Mouse (Mus musculus): ENCODE measurements around the gene Cmtm7. TPM values are rescaled to one million over a fixed set of nuclear protein-coding genes. Genes with fewer than 3 reads are reported as not detected.

The Cmtm7 gene
- total and polyA plus RNA-seq, 2 experiments from 2014 or later: 89.6 to 145 TPM

DNA sequence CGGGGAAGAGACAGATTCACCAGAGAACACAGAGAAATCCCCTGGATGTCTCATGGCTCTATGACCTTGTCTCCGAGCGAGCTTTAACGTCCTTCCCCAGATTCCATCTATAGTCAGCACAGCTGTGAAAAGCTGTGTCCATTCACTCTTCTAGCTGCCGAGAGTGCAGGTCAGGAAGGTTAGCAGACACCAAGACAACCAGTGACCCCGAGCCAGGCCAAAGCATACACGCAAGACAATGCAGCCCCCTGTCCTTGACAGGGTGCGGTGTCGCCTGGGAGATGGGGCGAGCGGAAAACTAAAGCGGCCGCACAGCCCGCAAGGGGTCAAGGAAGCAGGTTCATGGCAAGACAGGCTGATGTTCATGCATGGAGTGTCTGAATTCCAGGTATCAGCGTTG is 19.6 kb upstream of the Cmtm7 start:
- Histone ChIP-seq H3K4me2 (ENCODE audit: low read depth, low read length) (no peak overlapping the region), H3K4me1 (ENCODE audit: control insufficient read depth, insufficient read depth) (peaks cover 12% of the 10 kb centered on the region), H3K27me3 (ENCODE audit: control insufficient read depth, insufficient read depth, low read length) (no peaks in the 10 kb centered on the region), H3K27ac (ENCODE audit: low read depth) (no peak overlapping the region), H3K4me3 (ENCODE audit: low read depth, low read length) (no peak overlapping the region), H3K36me3 (replicated peaks; ENCODE audit: control insufficient read depth, insufficient read depth, low read length) (no peaks in the 10 kb centered on the region), H3K9ac (replicated peaks; ENCODE audit: low read depth, low read length) (no peak overlapping the region), H3K9me3 (replicated peaks; ENCODE audit: control insufficient read depth, low read length) (no peaks in the 10 kb centered on the region)
- ATAC-seq (ENCODE audit: insufficient read depth, low read depth) (no peak), DNase-seq (ENCODE audit: low spot score) (no peak)
- TF ChIP-seq EP300 (IDR thresholded peaks at IDR 0.05; ENCODE audit: low read depth) (no peak), CTCF (IDR thresholded peaks at IDR 0.05; ENCODE audit: low read depth) (no peak)
- 64% methylated on average over 15 of the region's 15 CpGs for WGBS

DNA sequence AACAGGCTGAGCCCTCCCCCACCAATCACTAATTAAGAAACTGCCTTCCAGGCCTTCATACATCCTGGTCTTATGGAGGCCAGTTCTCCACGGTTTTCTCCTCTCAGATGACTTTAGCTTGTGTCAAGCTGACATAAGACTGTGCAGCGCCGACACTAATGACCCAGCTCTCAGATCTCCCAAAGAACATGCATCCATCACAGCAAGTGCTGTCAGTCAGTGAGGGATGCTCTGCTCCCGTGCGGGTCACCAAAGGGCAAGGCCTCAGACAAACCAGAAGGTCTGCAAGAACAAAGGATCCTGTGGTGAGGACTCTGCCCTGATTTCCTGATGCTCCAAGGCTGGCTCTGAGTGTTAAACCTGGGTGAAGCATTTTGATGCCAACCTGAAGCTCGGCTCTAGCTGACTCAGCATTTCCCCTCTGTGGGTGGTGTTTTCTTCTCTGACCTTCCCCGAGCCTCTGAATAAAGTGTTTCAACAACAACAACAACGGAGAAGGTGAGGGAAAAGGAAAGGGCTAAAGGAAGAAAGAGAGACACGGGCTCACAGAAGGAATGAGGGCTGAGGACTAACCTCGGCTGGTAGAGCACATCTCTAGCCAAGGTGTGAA is 17.9 kb upstream of the Cmtm7 start:
- DNase-seq (ENCODE audit: low spot score): no peak
- WGBS: 66% methylated on average over 10 of the region's 10 CpGs
- TF ChIP-seq EP300 (IDR thresholded peaks at IDR 0.05; ENCODE audit: low read depth) (no peak), CTCF (IDR thresholded peaks at IDR 0.05; ENCODE audit: low read depth) (no peak)
- Histone ChIP-seq H3K4me2 (ENCODE audit: low read depth, low read length) (no peak overlapping the region), H3K36me3 (replicated peaks; ENCODE audit: control insufficient read depth, insufficient read depth, low read length) (no peaks in the 10 kb centered on the region), H3K9me3 (replicated peaks; ENCODE audit: control insufficient read depth, low read length) (no peaks in the 10 kb centered on the region), H3K9ac (replicated peaks; ENCODE audit: low read depth, low read length) (no peak overlapping the region), H3K27me3 (ENCODE audit: control insufficient read depth, insufficient read depth, low read length) (no peaks in the 10 kb centered on the region), H3K4me3 (ENCODE audit: low read depth, low read length) (no peak overlapping the region), H3K27ac (ENCODE audit: low read depth) (no peak overlapping the region), H3K4me1 (ENCODE audit: control insufficient read depth, insufficient read depth) (peaks cover 1% of the 10 kb centered on the region)
- ATAC-seq (ENCODE audit: insufficient read depth, low read depth): no peak

DNA sequence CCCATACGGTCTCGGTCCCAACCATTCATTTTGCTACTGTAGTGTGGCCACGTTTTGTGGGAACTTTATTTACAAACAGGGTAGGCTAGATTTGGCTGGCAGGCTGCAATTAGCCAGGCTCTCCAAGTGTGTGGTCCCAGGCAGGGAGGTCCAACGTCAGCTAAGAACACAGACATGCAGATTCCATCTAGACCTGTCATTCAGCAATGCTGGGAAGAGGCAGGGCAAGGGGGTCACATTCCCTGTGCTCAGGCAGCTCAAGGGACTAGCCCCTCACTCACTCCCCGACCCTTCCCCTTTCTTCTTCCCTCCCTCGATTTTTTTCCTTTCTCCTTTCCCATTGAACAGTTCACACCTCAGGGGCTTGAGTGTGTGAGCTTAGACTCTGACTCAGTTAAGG is 17.2 kb upstream of the Cmtm7 start:
- no peak overlapping the region for H3K4me2 ChIP-seq (ENCODE audit: low read depth, low read length)
- H3K27me3 ChIP-seq (ENCODE audit: control insufficient read depth, insufficient read depth, low read length): no peaks in the 10 kb centered on the region
- ATAC-seq (ENCODE audit: insufficient read depth, low read depth) (no peak), DNase-seq (ENCODE audit: low spot score) (no peak)
- no peaks in the 10 kb centered on the region for H3K4me1 ChIP-seq (ENCODE audit: control insufficient read depth, insufficient read depth)
- H3K36me3 ChIP-seq (replicated peaks; ENCODE audit: control insufficient read depth, insufficient read depth, low read length): no peaks in the 10 kb centered on the region
- no peak for TF ChIP-seq CTCF (IDR thresholded peaks at IDR 0.05; ENCODE audit: low read depth)
- TF ChIP-seq EP300 (IDR thresholded peaks at IDR 0.05; ENCODE audit: low read depth): no peak
- H3K4me3 ChIP-seq (ENCODE audit: low read depth, low read length): no peak overlapping the region
- no peak overlapping the region for H3K9ac ChIP-seq (replicated peaks; ENCODE audit: low read depth, low read length)
- no peak overlapping the region for H3K27ac ChIP-seq (ENCODE audit: low read depth)
- no peaks in the 10 kb centered on the region for H3K9me3 ChIP-seq (replicated peaks; ENCODE audit: control insufficient read depth, low read length)
- WGBS: 62% methylated on average over 6 of the region's 6 CpGs

DNA sequence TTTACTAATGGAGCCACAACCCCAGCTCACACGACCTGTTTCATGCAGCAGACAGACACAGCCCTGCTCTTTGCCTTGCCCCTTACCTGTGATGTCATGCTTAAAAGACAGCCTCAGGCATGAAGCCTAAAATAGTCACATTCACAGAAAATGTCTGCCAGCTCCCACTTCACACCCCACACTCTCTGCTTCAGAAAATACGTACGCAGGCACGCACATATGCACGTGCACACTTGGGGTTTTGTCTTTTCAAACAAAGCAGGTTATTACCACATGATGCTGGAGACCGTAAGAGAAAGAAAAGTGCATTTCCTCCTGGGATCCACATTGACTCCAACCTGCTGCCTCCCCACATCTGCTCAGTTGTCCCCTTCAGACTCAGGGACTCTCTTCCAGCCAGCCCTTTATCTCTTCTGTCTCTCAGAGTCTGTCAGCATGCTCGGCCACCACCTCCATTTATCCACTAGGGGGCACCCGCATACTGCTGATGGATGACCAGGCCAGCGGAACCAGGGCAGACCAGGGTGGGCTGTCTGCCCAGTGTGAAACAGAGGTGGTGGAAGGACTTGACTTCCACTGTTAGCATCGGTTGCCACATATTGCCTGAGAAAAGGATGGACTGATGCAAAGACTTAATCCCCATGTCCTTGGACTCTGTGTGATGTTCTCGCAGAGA is 15.8 kb upstream of the Cmtm7 start:
- peak; percentile 75 for ATAC-seq (ENCODE audit: insufficient read depth, low read depth)
- Histone ChIP-seq H3K27ac (ENCODE audit: low read depth) (no peak overlapping the region), H3K9ac (replicated peaks; ENCODE audit: low read depth, low read length) (no peak overlapping the region), H3K9me3 (replicated peaks; ENCODE audit: control insufficient read depth, low read length) (no peaks in the 10 kb centered on the region), H3K27me3 (ENCODE audit: control insufficient read depth, insufficient read depth, low read length) (no peaks in the 10 kb centered on the region), H3K4me2 (ENCODE audit: low read depth, low read length) (no peak overlapping the region), H3K4me1 (ENCODE audit: control insufficient read depth, insufficient read depth) (no peaks in the 10 kb centered on the region), H3K4me3 (ENCODE audit: low read depth, low read length) (no peak overlapping the region), H3K36me3 (replicated peaks; ENCODE audit: control insufficient read depth, insufficient read depth, low read length) (no peaks in the 10 kb centered on the region)
- WGBS: 55% methylated on average over 11 of the region's 11 CpGs
- peak; percentile 99 for TF ChIP-seq CTCF (IDR thresholded peaks at IDR 0.05; ENCODE audit: low read depth)
- no peak for TF ChIP-seq EP300 (IDR thresholded peaks at IDR 0.05; ENCODE audit: low read depth)
- DNase-seq (ENCODE audit: low spot score): peak; percentile 78

DNA sequence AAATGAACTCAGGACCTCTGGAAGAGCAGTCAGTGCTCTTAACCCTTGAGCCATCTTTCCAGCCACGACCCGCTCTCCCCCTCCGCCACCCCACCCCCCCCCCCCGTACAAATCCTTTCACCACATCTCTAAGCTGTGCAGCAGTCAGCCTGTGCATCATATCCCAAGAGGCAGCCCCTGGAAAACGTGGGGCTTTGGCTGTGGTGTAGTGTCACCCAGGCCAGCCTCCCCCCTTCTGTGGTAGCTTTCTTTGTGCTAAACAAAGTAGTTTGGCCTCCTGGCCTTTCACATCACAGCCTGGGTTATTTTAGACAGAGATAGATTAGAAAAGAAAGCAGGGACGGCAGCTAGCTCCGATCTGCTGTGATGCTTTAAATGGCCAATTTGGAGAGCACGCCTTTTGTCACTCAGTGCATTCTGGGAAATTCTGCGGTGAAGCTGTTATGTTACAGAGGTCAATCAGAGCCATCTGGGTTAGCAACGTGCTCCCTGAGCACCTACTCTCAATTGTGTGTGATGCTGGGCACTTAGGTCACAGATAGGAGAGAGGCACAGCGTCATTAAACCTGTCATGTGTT is 14.9 kb upstream of the Cmtm7 start:
- Histone ChIP-seq H3K27me3 (ENCODE audit: control insufficient read depth, insufficient read depth, low read length) (no peaks in the 10 kb centered on the region), H3K4me2 (ENCODE audit: low read depth, low read length) (no peak overlapping the region), H3K4me3 (ENCODE audit: low read depth, low read length) (no peak overlapping the region), H3K9me3 (replicated peaks; ENCODE audit: control insufficient read depth, low read length) (no peaks in the 10 kb centered on the region), H3K4me1 (ENCODE audit: control insufficient read depth, insufficient read depth) (no peaks in the 10 kb centered on the region), H3K27ac (ENCODE audit: low read depth) (no peak overlapping the region), H3K36me3 (replicated peaks; ENCODE audit: control insufficient read depth, insufficient read depth, low read length) (no peaks in the 10 kb centered on the region), H3K9ac (replicated peaks; ENCODE audit: low read depth, low read length) (no peak overlapping the region)
- TF ChIP-seq EP300 (IDR thresholded peaks at IDR 0.05; ENCODE audit: low read depth): no peak
- no peak for DNase-seq (ENCODE audit: low spot score)
- 26% methylated on average over 10 of the region's 11 CpGs for WGBS
- no peak for ATAC-seq (ENCODE audit: insufficient read depth, low read depth)

Data from heart, postnatal 0 days (tissue).